Mouse (Mus musculus) liver, adult (tissue): Measurements from ENCODE around the gene Polr2h.

Source experiments
- GATA4 ChIP-seq: IDR thresholded peaks from 2 replicates; pipeline ENCODE4 v1.6.1; 2014; ENCODE audit warnings: mild to moderate bottlenecking, low read length; ENCODE audit not compliant: insufficient replicate concordance

The Polr2h gene

GRCm38 (mm10) chr16:20765244-20765643 is 47.8 kb downstream of the Polr2h start:
- no peak for TF ChIP-seq GATA4
